Mouse (Mus musculus): Measurements from ENCODE around the gene Pfdn6.

DNA sequence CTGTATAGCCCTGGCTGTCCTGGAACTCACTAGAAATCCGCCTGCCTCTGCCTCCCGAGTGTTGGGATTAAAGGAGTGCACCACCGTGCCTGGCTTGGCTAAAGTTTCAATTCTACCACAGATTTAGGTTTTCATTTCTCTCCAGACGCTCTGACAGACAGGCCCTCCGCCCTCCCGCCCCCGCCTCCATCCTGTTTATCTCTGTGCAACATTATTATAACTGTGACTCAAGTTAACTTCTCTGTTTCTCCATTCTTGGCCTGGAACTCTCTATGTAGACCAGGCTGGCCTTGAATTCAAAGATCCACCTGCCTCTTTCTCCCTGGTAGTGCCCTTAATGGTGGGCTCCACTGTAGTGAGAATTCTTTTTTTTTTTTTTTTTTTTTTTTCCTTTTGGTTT lies 37.7 kb downstream of the Pfdn6 start:
- no peak for TF ChIP-seq CTCF (IDR thresholded peaks at IDR 0.05; ENCODE audit: low read depth, low read length)
- no peak for TF ChIP-seq GATA1 (IDR thresholded peaks at IDR 0.05; ENCODE audit: borderline replicate concordance, low read length)
